Mouse (Mus musculus) olfactory bulb, adult 2 months (tissue): Measurements from ENCODE around the gene Mindy1. TPM values are rescaled to one million over a fixed set of nuclear protein-coding genes. Genes with fewer than 3 reads are reported as not detected.

Source experiments
- H3K27ac ChIP-seq: fragments of 200-500 bp; 2 replicates; pipeline ENCODE4 v1.5.1; 2012; ENCODE audit warnings: low read depth, low read length; ENCODE audit not compliant: insufficient read depth
- H3K4me1 ChIP-seq: fragments of 200-500 bp; 2 replicates; pipeline ENCODE4 v1.6.1; 2012; ENCODE audit warnings: low read length; ENCODE audit not compliant: control insufficient read depth, insufficient read depth
- H3K4me3 ChIP-seq: fragments of 200-500 bp; 2 replicates; pipeline ENCODE4 v1.5.1; 2012; ENCODE audit warnings: mild to moderate bottlenecking, low read depth, low read length, moderate library complexity; ENCODE audit not compliant: insufficient read depth
- CTCF ChIP-seq: fragments of 200-500 bp; IDR thresholded peaks from 2 replicates; pipeline ENCODE4 v1.5.1; 2012; ENCODE audit warnings: low read depth, mild to moderate bottlenecking, low read length, moderate library complexity; ENCODE audit not compliant: insufficient read depth
- POLR2A ChIP-seq: fragments of 200-500 bp; IDR thresholded peaks from 2 replicates; pipeline ENCODE4 v1.6.1; 2012; ENCODE audit warnings: mild to moderate bottlenecking, low read depth, low read length, moderate library complexity; ENCODE audit not compliant: insufficient read depth
- WGBS: fragments of 180-500 bp; shearing (Covaris S2); methylation state at CpG from one replicate; pipeline ENCODE4 v1.1.7; 2018; 5-methylcytosine and 5-hydroxymethylcytosine counted together
- polyA plus RNA-seq: library from polyadenylated mRNA; stranded (reverse); fragments of >200 nt; gene quantifications from 2 replicates; pipeline ENCODE4 v1.2.4, GENCODE M21; 2012; ENCODE audit warnings: low replicate concordance; ENCODE audit not compliant: missing spikeins, insufficient read depth, insufficient read length

Gene Mindy1
- polyA plus RNA-seq, 1 experiment: not detected

DNA sequence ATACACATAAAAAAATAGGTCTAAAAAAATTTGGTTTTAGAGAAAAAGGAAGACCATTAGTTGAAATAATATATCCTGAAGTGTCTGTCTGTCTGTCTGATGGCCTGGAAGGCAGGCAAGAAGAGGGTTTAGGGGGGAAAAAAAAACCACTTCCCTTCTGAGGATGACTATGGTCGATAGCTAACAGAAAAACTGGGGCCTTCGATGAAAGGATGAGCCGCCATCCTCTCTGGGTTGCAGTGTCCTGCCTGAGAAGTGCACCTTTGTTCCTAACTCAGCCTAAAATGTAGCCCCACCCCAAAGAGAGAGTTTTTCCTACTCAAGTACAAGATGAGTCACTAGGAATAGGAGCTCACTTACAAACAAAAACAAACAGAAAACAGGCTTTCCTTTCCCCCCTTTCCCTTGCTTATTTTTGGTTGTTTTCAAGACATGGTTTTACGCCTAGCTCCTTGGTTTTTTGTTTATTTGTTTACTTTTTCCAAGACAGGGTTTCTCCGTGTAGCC, 4.7 kb upstream of the Mindy1 start:
- H3K4me1 ChIP-seq: peaks cover 13% of the 10 kb centered on the region
- no peak overlapping the region for H3K27ac ChIP-seq
- no peak for TF ChIP-seq CTCF
- no peak for TF ChIP-seq POLR2A
- 60% methylated on average over 5 of the region's 5 CpGs for WGBS
- no peak overlapping the region for H3K4me3 ChIP-seq

DNA sequence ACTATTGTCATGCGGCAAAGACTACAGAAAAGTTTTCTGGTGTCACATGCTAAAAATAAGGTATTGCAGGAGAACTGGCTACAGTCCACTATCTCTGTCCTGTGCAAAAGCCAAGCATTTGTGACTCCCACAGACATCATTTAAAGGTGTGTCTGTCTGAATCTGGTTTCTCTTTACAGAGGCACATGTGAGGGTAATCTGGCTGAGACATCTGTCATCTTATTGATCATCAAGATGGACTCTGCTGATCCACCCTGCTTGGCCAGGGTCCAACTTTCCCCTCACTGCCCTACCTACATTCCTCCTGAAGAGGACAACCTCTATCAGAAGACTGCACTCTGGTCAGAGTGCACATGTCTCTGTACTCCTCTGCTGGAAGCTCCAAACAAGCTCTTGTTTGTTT, 4.0 kb upstream of the Mindy1 start:
- Histone ChIP-seq H3K4me1 (peaks cover 13% of the 10 kb centered on the region), H3K4me3 (no peak overlapping the region), H3K27ac (0 out of 2 replicates have a peak overlapping the region, but pooled peaks have one; percentile 23)
- TF ChIP-seq CTCF (no peak), POLR2A (no peak)
- WGBS: 83% methylated on average over 1 of the region's 1 CpGs

DNA sequence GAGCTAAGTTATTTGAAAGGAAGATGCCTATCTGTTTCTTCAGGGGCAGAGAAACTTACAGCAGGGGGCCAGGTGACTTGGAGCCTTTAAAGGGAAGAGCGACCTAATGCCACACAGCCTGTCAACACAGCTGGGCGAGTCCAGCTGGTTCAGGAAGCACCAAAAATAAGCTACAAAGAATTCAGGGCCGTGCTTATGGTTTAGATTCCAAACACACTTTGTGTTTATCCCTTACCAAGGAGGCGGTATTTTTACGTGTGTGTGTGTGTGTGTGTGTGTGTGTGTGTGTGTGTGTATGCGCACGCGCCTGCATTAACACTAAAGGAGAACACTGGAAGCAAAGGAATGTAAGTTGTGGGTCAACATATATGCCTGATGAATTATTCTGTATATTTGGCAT, 398 bp upstream of the Mindy1 start:
- Histone ChIP-seq H3K27ac (peak overlapping the region; percentile 97; the same call in 1 of the 2 replicates), H3K4me3 (peak overlapping the region; percentile 98), H3K4me1 (peaks cover 12% of the 10 kb centered on the region)
- 13% methylated on average over 8 of the region's 8 CpGs for WGBS
- no peak for TF ChIP-seq CTCF
- TF ChIP-seq POLR2A: no peak

DNA sequence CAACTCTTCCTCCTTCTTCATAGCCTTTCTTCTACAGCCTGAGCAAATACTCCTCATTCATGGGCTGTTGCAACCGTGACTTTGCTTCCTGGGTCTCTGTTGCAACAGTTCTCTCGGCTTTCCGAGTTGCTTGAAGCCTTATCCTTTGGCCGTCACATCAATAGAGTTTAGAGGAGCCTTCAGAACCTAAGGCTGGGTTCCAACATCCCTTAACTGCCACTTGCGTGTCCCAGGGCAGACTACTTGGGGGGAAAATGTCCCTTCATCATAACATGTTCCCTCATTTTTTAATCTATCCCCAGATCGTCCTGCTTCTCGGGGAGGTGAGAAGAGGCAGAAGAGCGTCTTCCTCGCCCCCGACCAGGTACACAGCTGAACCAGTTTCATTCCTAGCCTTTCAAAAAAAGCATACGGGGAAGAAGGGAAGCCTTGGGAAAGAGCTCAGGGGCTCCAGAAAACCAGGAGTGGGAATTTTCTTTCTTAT, 1.3 kb downstream of the Mindy1 start:
- H3K4me1 ChIP-seq: peaks cover 15% of the 10 kb centered on the region
- peak overlapping the region; percentile 91 for H3K27ac ChIP-seq
- no peak for TF ChIP-seq CTCF
- no peak for TF ChIP-seq POLR2A
- H3K4me3 ChIP-seq: peak overlapping the region; percentile 74
- under 1% methylated on average over 11 of the region's 11 CpGs for WGBS

DNA sequence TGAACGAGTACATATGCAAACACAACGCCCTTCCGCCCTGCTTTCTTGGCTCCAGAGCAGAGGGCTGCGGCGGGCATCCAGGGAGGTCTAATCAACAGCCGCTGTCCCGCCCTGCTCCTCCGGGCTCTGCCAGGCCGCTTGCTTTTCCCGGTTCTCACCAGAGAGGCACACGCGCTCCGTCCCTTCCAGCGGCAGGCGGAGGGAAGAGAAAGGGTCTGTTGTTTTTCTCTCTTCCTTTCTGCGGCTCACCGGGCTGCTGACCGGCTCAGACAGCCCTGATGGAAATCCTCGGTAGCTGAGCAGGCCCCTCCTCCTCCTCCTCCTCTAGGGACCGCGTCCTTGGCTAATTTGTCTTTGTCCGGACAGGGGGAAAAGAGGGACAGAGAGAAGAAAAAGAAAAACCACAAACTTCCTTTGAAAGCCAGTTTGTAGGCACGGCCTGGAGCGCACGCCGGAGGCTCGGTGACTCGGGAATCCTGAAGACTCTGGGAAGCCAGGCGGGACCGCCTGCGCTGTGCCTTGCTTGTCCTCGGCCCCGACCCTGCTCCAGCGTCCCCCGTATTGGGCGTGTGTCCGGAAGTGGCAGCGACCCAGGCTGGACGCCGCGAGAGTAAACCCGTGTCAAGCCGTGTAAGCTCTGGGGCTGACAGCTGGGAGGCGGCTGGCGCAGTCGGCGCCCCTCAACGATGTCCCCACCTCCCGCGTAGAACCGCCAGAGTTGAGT, 1.9 kb downstream of the Mindy1 start:
- TF ChIP-seq CTCF (no peak), POLR2A (no peak)
- Histone ChIP-seq H3K4me1 (peaks cover 15% of the 10 kb centered on the region), H3K27ac (peak overlapping the region; percentile 91), H3K4me3 (peak overlapping the region; percentile 74)
- 0% methylated on average over 51 of the region's 51 CpGs for WGBS

DNA sequence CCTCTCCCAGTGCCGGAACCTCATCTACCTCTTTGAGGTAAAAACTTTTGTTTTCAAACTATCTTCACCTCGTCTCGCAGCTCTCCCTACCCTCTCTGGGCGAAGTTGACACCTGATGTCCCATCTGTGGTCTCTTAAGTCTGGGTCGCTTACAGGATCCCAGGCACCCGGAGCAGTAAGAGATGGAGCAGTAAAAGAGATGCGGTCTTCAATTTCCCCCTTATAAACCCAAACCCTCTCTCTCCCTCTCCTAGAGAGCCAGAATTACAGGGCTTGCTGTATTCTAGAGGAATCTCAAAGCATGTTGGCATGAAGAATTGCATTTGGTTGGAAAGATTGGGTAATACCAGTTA, 2.4 kb downstream of the Mindy1 start:
- H3K4me1 ChIP-seq: peaks cover 15% of the 10 kb centered on the region
- peak overlapping the region; percentile 74 for H3K4me3 ChIP-seq
- TF ChIP-seq CTCF (no peak), POLR2A (no peak)
- WGBS: 0% methylated on average over 7 of the region's 7 CpGs
- H3K27ac ChIP-seq: peak overlapping the region; percentile 91

DNA sequence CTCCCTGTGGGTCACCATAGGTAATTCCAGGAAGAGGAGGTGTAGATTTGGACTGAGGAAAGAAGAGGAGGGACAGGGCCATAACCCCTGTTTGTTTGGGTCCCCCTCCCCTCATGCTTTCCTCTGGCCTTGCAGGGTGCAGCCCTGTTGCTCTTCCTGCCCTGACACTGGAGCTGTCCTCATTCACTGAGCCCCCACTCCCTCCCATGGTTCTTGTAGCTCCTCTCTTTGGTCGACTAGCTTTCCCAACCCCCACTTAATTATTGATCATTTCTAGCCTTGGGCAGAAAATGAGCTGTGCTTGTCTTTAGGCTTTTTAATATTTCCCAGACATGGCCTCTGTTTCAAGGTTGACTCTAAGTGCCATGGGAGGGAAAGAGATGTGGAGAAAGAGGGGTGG, 2.9 kb downstream of the Mindy1 start:
- 7% methylated on average over 1 of the region's 1 CpGs for WGBS
- H3K27ac ChIP-seq: peak overlapping the region; percentile 41; the same call in 1 of the 2 replicates
- peak overlapping the region; percentile 16; the same call in 1 of the 2 replicates for H3K4me3 ChIP-seq
- TF ChIP-seq POLR2A (no peak), CTCF (no peak)
- peaks cover 15% of the 10 kb centered on the region for H3K4me1 ChIP-seq

DNA sequence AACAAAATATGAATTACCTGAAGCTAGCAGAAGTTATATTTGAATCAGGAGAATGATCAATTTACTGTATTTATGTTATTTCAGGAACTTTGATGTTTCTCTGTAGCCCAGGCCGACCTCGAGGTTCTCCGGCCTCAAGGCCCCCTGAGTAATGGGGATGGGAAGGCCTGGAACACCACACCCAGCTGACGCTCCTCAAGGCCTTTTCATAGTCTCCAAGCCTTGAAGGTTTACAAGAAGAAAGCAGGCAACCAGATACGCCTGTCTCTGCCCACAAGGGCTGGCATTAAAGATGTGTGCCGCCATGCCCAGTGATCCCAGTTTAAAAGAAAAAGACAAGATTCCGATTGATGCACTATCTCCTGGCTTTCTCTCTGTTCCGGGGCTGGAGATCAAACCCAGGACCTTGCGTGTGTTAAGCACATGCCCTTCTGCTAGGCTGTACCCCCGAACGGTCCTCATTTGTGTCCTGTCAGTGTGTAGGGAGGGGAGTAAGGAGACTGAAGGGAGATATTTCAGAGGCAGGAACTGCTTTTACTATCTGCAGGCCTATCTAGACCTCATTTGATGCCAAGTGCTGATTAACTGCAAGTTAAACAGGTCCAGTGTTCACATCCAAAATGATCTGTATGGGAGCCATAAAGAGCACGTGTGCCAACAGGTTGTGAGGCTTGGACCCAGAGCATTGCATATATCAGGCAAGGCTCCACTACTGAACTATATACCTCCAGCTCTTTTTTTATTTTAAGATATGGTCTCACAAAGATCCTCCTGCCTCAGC, 3.5 kb downstream of the Mindy1 start:
- H3K4me1 ChIP-seq: peaks cover 15% of the 10 kb centered on the region
- 0 out of 2 replicates have a peak overlapping the region, but pooled peaks have one; percentile 1 for H3K4me3 ChIP-seq
- WGBS: 85% methylated on average over 12 of the region's 12 CpGs
- no peak overlapping the region for H3K27ac ChIP-seq
- TF ChIP-seq CTCF: no peak
- TF ChIP-seq POLR2A: no peak

DNA sequence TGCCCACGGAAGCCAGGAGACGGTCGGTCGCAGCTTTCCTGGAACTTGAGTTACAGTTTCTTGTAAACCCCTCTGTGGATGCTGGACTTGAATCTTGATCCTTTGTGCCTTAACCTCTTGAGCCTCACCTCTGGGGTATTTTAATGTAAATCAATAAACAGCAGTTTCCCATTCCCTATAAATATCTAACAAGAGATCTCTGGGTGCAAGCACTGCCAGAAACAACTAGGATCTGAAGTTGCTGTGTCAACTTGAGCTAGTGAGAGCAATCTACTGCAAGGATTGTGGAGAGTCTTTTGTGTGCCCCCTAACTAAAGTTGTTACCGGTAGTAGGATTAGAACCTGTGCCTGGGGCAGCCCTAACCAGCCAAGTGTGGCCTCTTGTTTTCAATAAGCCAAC, 4.2 kb downstream of the Mindy1 start:
- Histone ChIP-seq H3K27ac (no peak overlapping the region), H3K4me3 (no peak overlapping the region), H3K4me1 (peaks cover 15% of the 10 kb centered on the region)
- WGBS: 96% methylated on average over 5 of the region's 5 CpGs
- TF ChIP-seq CTCF (no peak), POLR2A (no peak)
